Mouse (Mus musculus): ENCODE results near the gene Sipa1l2.

DNA sequence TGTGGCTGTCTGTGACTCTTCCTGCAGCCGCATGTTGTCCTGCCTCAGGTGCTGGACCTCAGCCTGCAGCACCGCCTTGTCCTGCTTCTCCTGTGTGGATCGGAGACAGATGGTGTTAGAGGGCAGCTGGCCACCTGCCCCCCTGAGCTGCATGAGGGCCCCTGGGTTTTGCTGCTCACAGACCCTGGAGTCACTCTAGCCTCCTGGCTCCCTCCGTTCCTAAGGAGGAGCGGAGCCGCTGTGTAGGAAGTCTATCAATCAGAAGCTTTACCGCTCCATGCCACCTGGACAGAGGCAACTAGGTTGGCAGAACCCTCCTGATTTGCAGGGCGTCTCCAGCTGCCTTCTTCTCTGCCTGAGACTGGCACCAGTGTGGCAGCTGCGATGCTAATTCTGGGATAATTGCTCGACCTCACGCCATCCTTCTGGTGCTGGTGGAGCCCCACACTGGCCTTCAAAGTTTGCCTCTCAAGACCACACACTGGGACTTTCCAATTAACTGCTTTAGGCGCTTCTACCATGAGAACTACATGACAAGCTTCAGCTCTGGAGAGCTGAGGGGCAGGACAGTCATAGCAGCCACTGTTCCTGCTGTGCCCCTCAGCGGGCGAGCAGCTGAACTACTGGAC, 150.3 kb downstream of the Sipa1l2 start:
- no peak for TF ChIP-seq POLR2A (IDR thresholded peaks at IDR 0.05; ENCODE audit: low read depth, low read length)
- no peak for TF ChIP-seq CTCF (conservative IDR thresholded peaks at IDR 0.05; ENCODE audit: insufficient read depth, insufficient read length, low read depth, low read length)
